Mouse (Mus musculus): ENCODE results near the gene Kcnq5.
"Not testable (repeated sequence)": the region's sequence is repeated elsewhere in the genome, so short reads cannot be mapped to it uniquely, and the experiment has no call there.

The Kcnq5 gene

GRCm38 (mm10) chr1:21838534-21838933, 123.2 kb downstream of the Kcnq5 start:
- no peak for DNase-seq (ENCODE audit: low spot score)

GRCm38 (mm10) chr1:21837387-21837786, 124.4 kb downstream of the Kcnq5 start:
- no peak for DNase-seq (ENCODE audit: low spot score)

GRCm38 (mm10) chr1:21836337-21836736, 125.4 kb downstream of the Kcnq5 start:
- no peak for DNase-seq (ENCODE audit: low spot score)

GRCm38 (mm10) chr1:21829909-21830455, 131.8 kb downstream of the Kcnq5 start:
- DNase-seq (ENCODE audit: low spot score), result no peak

- DNase-seq (ENCODE audit: low spot score), result no peak
Observed at GRCm38 (mm10) chr1:21820066-21820630, 141.6 kb downstream of the Kcnq5 start.

GRCm38 (mm10) chr1:21805064-21805463, 156.7 kb downstream of the Kcnq5 start:
- no peak for DNase-seq (ENCODE audit: low spot score)

GRCm38 (mm10) chr1:21804477-21804866, 157.3 kb downstream of the Kcnq5 start:
- no peak for DNase-seq (ENCODE audit: low spot score)

- DNase-seq (ENCODE audit: low spot score), result no peak
Observed at GRCm38 (mm10) chr1:21803751-21804476, 157.8 kb downstream of the Kcnq5 start.

- DNase-seq (ENCODE audit: low spot score), result no peak
Observed at GRCm38 (mm10) chr1:21780746-21781145, 181.0 kb downstream of the Kcnq5 start.

GRCm38 (mm10) chr1:21777560-21777959, 184.2 kb downstream of the Kcnq5 start:
- DNase-seq (ENCODE audit: low spot score), result no peak

GRCm38 (mm10) chr1:21773931-21774330, 187.8 kb downstream of the Kcnq5 start:
- no peak for DNase-seq (ENCODE audit: low spot score)

GRCm38 (mm10) chr1:21770494-21770893, 191.2 kb downstream of the Kcnq5 start:
- no peak for DNase-seq (ENCODE audit: low spot score)

- DNase-seq (ENCODE audit: low spot score), result no peak
Observed at GRCm38 (mm10) chr1:21749297-21749696, 212.4 kb downstream of the Kcnq5 start.

GRCm38 (mm10) chr1:21729131-21729530, 232.6 kb downstream of the Kcnq5 start:
- no peak for DNase-seq (ENCODE audit: low spot score)

GRCm38 (mm10) chr1:21723231-21723630, 238.5 kb downstream of the Kcnq5 start:
- DNase-seq (ENCODE audit: low spot score), result not testable (repeated sequence)

GRCm38 (mm10) chr1:21721246-21721645, 240.5 kb downstream of the Kcnq5 start:
- no peak for DNase-seq (ENCODE audit: low spot score)

GRCm38 (mm10) chr1:21714816-21715215, 246.9 kb downstream of the Kcnq5 start:
- no peak for DNase-seq (ENCODE audit: low spot score)

GRCm38 (mm10) chr1:21712711-21713110, 249.0 kb downstream of the Kcnq5 start:
- DNase-seq (ENCODE audit: low spot score), result no peak

GRCm38 (mm10) chr1:21690458-21690857, 271.3 kb downstream of the Kcnq5 start:
- DNase-seq (ENCODE audit: low spot score), result no peak

GRCm38 (mm10) chr1:21688918-21689317, 272.8 kb downstream of the Kcnq5 start:
- DNase-seq (ENCODE audit: low spot score), result no peak

GRCm38 (mm10) chr1:21684444-21684843, 277.3 kb downstream of the Kcnq5 start:
- no peak for DNase-seq (ENCODE audit: low spot score)

- no peak for DNase-seq (ENCODE audit: low spot score)
Observed at GRCm38 (mm10) chr1:21676805-21677204, 284.9 kb downstream of the Kcnq5 start.

GRCm38 (mm10) chr1:21660840-21661239, 300.9 kb downstream of the Kcnq5 start:
- DNase-seq (ENCODE audit: low spot score), result no peak

GRCm38 (mm10) chr1:21650820-21651219, 310.9 kb downstream of the Kcnq5 start:
- DNase-seq (ENCODE audit: low spot score), result no peak
